Mouse (Mus musculus): ENCODE measurements around the gene Pigyl.

Gene Pigyl

GRCm38 (mm10) chr9:22156497-22157245 lies at the start of gene Pigyl:
Gene Pigyl (plus strand): TSS chr9:22156846.
- peak; percentile 97 for DNase-seq (ENCODE audit: low spot score)

GRCm38 (mm10) chr9:22108194-22108593 lies 48.5 kb upstream of the Pigyl start:
- no peak for DNase-seq (ENCODE audit: low spot score)

- no peak for DNase-seq (ENCODE audit: low spot score)
Observed at GRCm38 (mm10) chr9:22115635-22116034, 41.0 kb upstream of the Pigyl start.

GRCm38 (mm10) chr9:22116086-22116485 lies 40.6 kb upstream of the Pigyl start:
- no peak for DNase-seq (ENCODE audit: low spot score)

GRCm38 (mm10) chr9:22116740-22117426 lies 39.8 kb upstream of the Pigyl start, which contains the start of gene Elof1:
Gene Elof1 (minus strand): TSS chr9:22117172.
- peak; percentile 95 for DNase-seq (ENCODE audit: low spot score)

- peak; percentile 49 for DNase-seq (ENCODE audit: low spot score)
Observed at GRCm38 (mm10) chr9:22117754-22118456, 38.7 kb upstream of the Pigyl start.

GRCm38 (mm10) chr9:22119543-22119942 lies 37.1 kb upstream of the Pigyl start:
- DNase-seq (ENCODE audit: low spot score) = peak; percentile 30

GRCm38 (mm10) chr9:22121545-22121944 lies 35.1 kb upstream of the Pigyl start:
- DNase-seq (ENCODE audit: low spot score) = no peak

- DNase-seq (ENCODE audit: low spot score) = no peak
Observed at GRCm38 (mm10) chr9:22122005-22122404, 34.6 kb upstream of the Pigyl start.

- no peak for DNase-seq (ENCODE audit: low spot score)
Observed at GRCm38 (mm10) chr9:22123069-22123609, 33.5 kb upstream of the Pigyl start.

GRCm38 (mm10) chr9:22124169-22124568 lies 32.5 kb upstream of the Pigyl start:
- DNase-seq (ENCODE audit: low spot score) = no peak

- DNase-seq (ENCODE audit: low spot score) = no peak
Observed at GRCm38 (mm10) chr9:22125246-22126027, 31.2 kb upstream of the Pigyl start.

- no peak for DNase-seq (ENCODE audit: low spot score)
Observed at GRCm38 (mm10) chr9:22131226-22131981, 25.2 kb upstream of the Pigyl start.

- DNase-seq (ENCODE audit: low spot score) = no peak
Observed at GRCm38 (mm10) chr9:22132220-22132619, 24.4 kb upstream of the Pigyl start.

- DNase-seq (ENCODE audit: low spot score) = no peak
Observed at GRCm38 (mm10) chr9:22134246-22134890, 22.3 kb upstream of the Pigyl start.

GRCm38 (mm10) chr9:22134988-22135643 lies 21.5 kb upstream of the Pigyl start:
- DNase-seq (ENCODE audit: low spot score) = no peak

- no peak for DNase-seq (ENCODE audit: low spot score)
Observed at GRCm38 (mm10) chr9:22135644-22136390, 20.8 kb upstream of the Pigyl start, which contains the start of gene Acp5. Gene Acp5 (minus strand): TSS chr9:22135711.

- DNase-seq (ENCODE audit: low spot score) = no peak
Observed at GRCm38 (mm10) chr9:22136765-22137547, 19.7 kb upstream of the Pigyl start.

Measured in left cerebral cortex, adult 11 months (tissue).